Mouse (Mus musculus) forebrain, postnatal 0 days (tissue): Measurements from ENCODE around the gene Il2rb. TPM values are rescaled to one million over a fixed set of nuclear protein-coding genes. Genes with fewer than 3 reads are reported as not detected.

Experiments
- ATAC-seq: fragments of 200-750 bp; cut with Nextera tagmentation; 2 replicates; pipeline ENCODE4 v1.8.0; 2017; ENCODE audit warnings: mild to moderate bottlenecking, moderate library complexity
- DNase-seq: peaks from one replicate; pipeline ENCODE4 v3.0.0-alpha.2; 2015
- H3K27ac ChIP-seq: fragments of 300-500 bp; sonication (generic); 2 replicates; pipeline ENCODE4 v1.5.1; 2014; ENCODE audit warnings: low read depth, mild to moderate bottlenecking, antibody characterized with exemption, low read length, moderate library complexity, mixed read lengths
- H3K27me3 ChIP-seq: fragments of 300-500 bp; sonication (generic); 2 replicates; pipeline ENCODE4 v1.6.1; 2014; ENCODE audit warnings: mild to moderate bottlenecking, low read length, mixed read lengths; ENCODE audit not compliant: insufficient read depth
- H3K36me3 ChIP-seq: fragments of 300-500 bp; sonication (generic); 2 replicates; pipeline ENCODE4 v1.6.1; 2014; ENCODE audit warnings: mild to moderate bottlenecking, moderate library complexity; ENCODE audit not compliant: insufficient read depth
- H3K4me1 ChIP-seq: fragments of 300-500 bp; sonication (generic); 2 replicates; pipeline ENCODE4 v1.6.1; 2014; ENCODE audit warnings: antibody characterized with exemption; ENCODE audit not compliant: insufficient read depth
- H3K4me2 ChIP-seq: fragments of 300-500 bp; sonication (generic); 2 replicates; pipeline ENCODE4 v1.6.1; 2014; ENCODE audit warnings: low read depth, mild to moderate bottlenecking, moderate library complexity
- H3K4me3 ChIP-seq: fragments of 300-500 bp; sonication (generic); 2 replicates; pipeline ENCODE4 v1.5.1; 2014; ENCODE audit warnings: low read depth, low read length, mixed read lengths
- H3K9ac ChIP-seq: fragments of 300-500 bp; sonication (generic); 2 replicates; pipeline ENCODE4 v1.6.1; 2014; ENCODE audit warnings: mild to moderate bottlenecking
- H3K9me3 ChIP-seq: fragments of 300-500 bp; sonication (generic); 2 replicates; pipeline ENCODE4 v1.6.1; 2016; ENCODE audit warnings: low read length
- CTCF ChIP-seq: sonication (generic); IDR thresholded peaks from 2 replicates; pipeline ENCODE4 v1.5.1; 2016; ENCODE audit warnings: antibody characterized with exemption, control low read depth, low read depth
- WGBS: fragments of 180-500 bp; shearing (Covaris S2); extraction: QIAGEN DNeasy Blood & Tissue Kit; methylation state at CpG from one replicate; pipeline ENCODE4 v1.1.7; 2014; 5-methylcytosine and 5-hydroxymethylcytosine counted together
- polyA plus RNA-seq: library from polyadenylated mRNA; unstranded; fragments of >200 nt; fragmentation: Nextera tagmentation; extraction: Ambion mirVana; gene quantifications from 2 replicates; pipeline ENCODE4 v1.2.1, GENCODE M21; 2015
- total RNA-seq: library from RNA; depleted of rRNA; stranded (reverse); fragments of >200 nt; gene quantifications from 2 replicates; pipeline ENCODE4 v1.2.3, GENCODE M21; 2014

The Il2rb gene
- total and polyA plus RNA-seq, 2 experiments from 2014 or later = 0.14 to 0.22 TPM

- WGBS = 63% methylated on average over 8 of the region's 8 CpGs
- no peaks in the 10 kb centered on the region for H3K27me3 ChIP-seq
- ATAC-seq (no peak), DNase-seq (no peak)
- H3K36me3 ChIP-seq = no peaks in the 10 kb centered on the region
- H3K4me3 ChIP-seq = no peak overlapping the region
- no peak overlapping the region for H3K27ac ChIP-seq
- no peak overlapping the region for H3K9ac ChIP-seq
- H3K9me3 ChIP-seq = no peaks in the 10 kb centered on the region
- TF ChIP-seq CTCF = no peak
- H3K4me1 ChIP-seq = no peaks in the 10 kb centered on the region
- H3K4me2 ChIP-seq = no peak overlapping the region
Measured at GRCm38 (mm10) chr15:78510121-78510576, 15.1 kb upstream of the Il2rb start.

GRCm38 (mm10) chr15:78509297-78509899 lies 14.3 kb upstream of the Il2rb start:
- Histone ChIP-seq H3K4me1 (no peaks in the 10 kb centered on the region), H3K27me3 (no peaks in the 10 kb centered on the region), H3K9ac (no peak overlapping the region), H3K4me3 (no peak overlapping the region), H3K27ac (no peak overlapping the region), H3K4me2 (no peak overlapping the region), H3K36me3 (no peaks in the 10 kb centered on the region), H3K9me3 (no peaks in the 10 kb centered on the region)
- whole genome bisulfite sequencing = 47% methylated on average over 12 of the region's 12 CpGs
- TF ChIP-seq CTCF = no peak
- ATAC-seq (no peak), DNase-seq (no peak)

GRCm38 (mm10) chr15:78508443-78508842 lies 13.4 kb upstream of the Il2rb start:
- no peak overlapping the region for H3K4me3 ChIP-seq
- ATAC-seq = no peak

GRCm38 (mm10) chr15:78505541-78505940 lies 10.5 kb upstream of the Il2rb start:
- no peak for DNase-seq
- 83% methylated on average over 3 of the region's 3 CpGs for WGBS

More at GRCm38 (mm10) chr15:78508443-78508842, 13.4 kb upstream of the Il2rb start:
- no peak overlapping the region for H3K27ac ChIP-seq
- H3K9ac ChIP-seq = no peak overlapping the region
- no peaks in the 10 kb centered on the region for H3K27me3 ChIP-seq
- no peak for TF ChIP-seq CTCF
- whole genome bisulfite sequencing = 37% methylated on average over 7 of the region's 7 CpGs
- DNase-seq = no peak
- no peaks in the 10 kb centered on the region for H3K9me3 ChIP-seq
- no peaks in the 10 kb centered on the region for H3K4me1 ChIP-seq
- no peaks in the 10 kb centered on the region for H3K36me3 ChIP-seq
- no peak overlapping the region for H3K4me2 ChIP-seq

GRCm38 (mm10) chr15:78504816-78505215 lies 9.7 kb upstream of the Il2rb start:
- DNase-seq (no peak), ATAC-seq (no peak)
- H3K4me1 ChIP-seq = no peaks in the 10 kb centered on the region

More at GRCm38 (mm10) chr15:78505541-78505940, 10.5 kb upstream of the Il2rb start:
- no peak for TF ChIP-seq CTCF
- Histone ChIP-seq H3K4me2 (no peak overlapping the region), H3K4me1 (no peaks in the 10 kb centered on the region), H3K9me3 (no peaks in the 10 kb centered on the region), H3K9ac (no peak overlapping the region), H3K27me3 (no peaks in the 10 kb centered on the region), H3K4me3 (no peak overlapping the region), H3K27ac (no peak overlapping the region), H3K36me3 (no peaks in the 10 kb centered on the region)
- no peak for ATAC-seq

GRCm38 (mm10) chr15:78504013-78504412 lies 8.9 kb upstream of the Il2rb start:
- TF ChIP-seq CTCF = no peak
- WGBS = 83% methylated on average over 1 of the region's 1 CpGs
- no peaks in the 10 kb centered on the region for H3K4me1 ChIP-seq
- no peak overlapping the region for H3K4me2 ChIP-seq
- H3K9me3 ChIP-seq = no peaks in the 10 kb centered on the region
- H3K27me3 ChIP-seq = no peaks in the 10 kb centered on the region
- H3K27ac ChIP-seq = no peak overlapping the region
- no peak overlapping the region for H3K4me3 ChIP-seq
- no peak overlapping the region for H3K9ac ChIP-seq
- no peaks in the 10 kb centered on the region for H3K36me3 ChIP-seq
- DNase-seq (no peak), ATAC-seq (no peak)

More at GRCm38 (mm10) chr15:78504816-78505215, 9.7 kb upstream of the Il2rb start:
- Histone ChIP-seq H3K9ac (no peak overlapping the region), H3K4me3 (no peak overlapping the region), H3K4me2 (no peak overlapping the region), H3K9me3 (no peaks in the 10 kb centered on the region), H3K27ac (no peak overlapping the region), H3K36me3 (no peaks in the 10 kb centered on the region), H3K27me3 (no peaks in the 10 kb centered on the region)
- WGBS = 95% methylated on average over 5 of the region's 5 CpGs
- TF ChIP-seq CTCF = no peak

GRCm38 (mm10) chr15:78502437-78503132 lies 7.5 kb upstream of the Il2rb start:
- no peak for ATAC-seq
- WGBS = 90% methylated on average over 18 of the region's 18 CpGs
- no peak for DNase-seq
- Histone ChIP-seq H3K9ac (no peak overlapping the region), H3K9me3 (no peaks in the 10 kb centered on the region), H3K4me2 (no peak overlapping the region), H3K36me3 (no peaks in the 10 kb centered on the region), H3K27ac (no peak overlapping the region), H3K4me3 (no peak overlapping the region), H3K4me1 (no peaks in the 10 kb centered on the region), H3K27me3 (no peaks in the 10 kb centered on the region)
- TF ChIP-seq CTCF = no peak
